Mouse (Mus musculus) CH12.LX (cell line): ENCODE data around the gene Mgat4b. TPM values are rescaled to one million over a fixed set of nuclear protein-coding genes. Genes with fewer than 3 reads are reported as not detected.

ENCODE experiments used
- DNase-seq: peaks from one replicate; pipeline ENCODE4 v3.0.0-alpha.2; 2013; ENCODE audit errors: extremely low read depth
- H3K27ac ChIP-seq: 2 replicates; pipeline ENCODE4 v1.5.1; 2012; ENCODE audit warnings: low read depth, mild to moderate bottlenecking, control low read depth, moderate library complexity; ENCODE audit not compliant: insufficient read depth
- H3K27me3 ChIP-seq: replicated peaks from 2 replicates; pipeline ENCODE3; 2012; ENCODE audit warnings: inconsistent platforms
- H3K36me3 ChIP-seq, 2 experiments: replicated peaks in 1 of 2; 2 replicates each; pipeline versions ENCODE3 to v1.6.1; 2012; ENCODE audit warnings: inconsistent platforms in 1 of 2, low read length in 1 of 2, mild to moderate bottlenecking in 1 of 2, mixed read lengths in 1 of 2, moderate library complexity in 1 of 2; ENCODE audit not compliant: control insufficient read depth in 1 of 2, insufficient read depth in 1 of 2
- H3K4me1 ChIP-seq, 2 experiments: 2 replicates each; pipeline ENCODE4 v1.6.1; 2012; ENCODE audit warnings: inconsistent platforms in 1 of 2, moderate library complexity in 1 of 2; ENCODE audit not compliant: insufficient read depth in 2 of 2, control insufficient read depth in 1 of 2
- H3K4me2 ChIP-seq: 2 replicates; pipeline ENCODE4 v1.6.1; 2012; ENCODE audit warnings: low read depth, mild to moderate bottlenecking, control low read depth; ENCODE audit not compliant: poor library complexity, insufficient read depth, severe bottlenecking
- H3K4me3 ChIP-seq, 3 experiments: fragments of 150-350 bp in 1 of 3; sonication (generic) in 1 of 3; replicated peaks in 1 of 3; 2 replicates each; pipeline versions ENCODE3 to v1.5.1; 2011 to 2012; ENCODE audit warnings: low read depth in 2 of 3, low read length in 2 of 3, mild to moderate bottlenecking in 2 of 3, moderate library complexity in 2 of 3, control low read depth in 1 of 3, improper control_type of control experiment in 1 of 3, inconsistent platforms in 1 of 3, mixed read lengths in 1 of 3; ENCODE audit not compliant: poor library complexity in 1 of 3
- H3K79me2 ChIP-seq: replicated peaks from 2 replicates; pipeline ENCODE4 v1.6.1; 2012; ENCODE audit warnings: mild to moderate bottlenecking, moderate library complexity; ENCODE audit not compliant: control insufficient read depth, poor library complexity, insufficient read depth, severe bottlenecking; ENCODE audit errors: extremely low read depth
- H3K9ac ChIP-seq: 2 replicates; pipeline ENCODE4 v1.6.1; 2012; ENCODE audit warnings: low read depth, mild to moderate bottlenecking, control low read depth, moderate library complexity; ENCODE audit not compliant: insufficient read depth
- H3K9me3 ChIP-seq: replicated peaks from 2 replicates; pipeline ENCODE3; 2012; ENCODE audit warnings: low read length, inconsistent platforms, mixed read lengths
- BHLHE40 ChIP-seq: IDR thresholded peaks from 2 replicates; pipeline ENCODE4 v1.6.1; 2011; ENCODE audit warnings: mild to moderate bottlenecking, low read depth, low read length, improper control_type of control experiment
- CHD2 ChIP-seq: IDR thresholded peaks from 2 replicates; pipeline ENCODE4 v1.6.1; 2011; ENCODE audit warnings: low read length, improper control_type of control experiment
- CTCF ChIP-seq, 2 experiments: IDR thresholded peaks in 1 of 2; conservative IDR thresholded peaks in 1 of 2; 2 replicates each; pipeline ENCODE4 v1.5.1; 2011 to 2012; ENCODE audit warnings: low read depth in 2 of 2, low read length in 2 of 2, improper control_type of control experiment in 1 of 2, inconsistent platforms in 1 of 2, mild to moderate bottlenecking in 1 of 2, moderate library complexity in 1 of 2
- E2F4 ChIP-seq: IDR thresholded peaks from 2 replicates; pipeline ENCODE4 v1.6.1; 2011; ENCODE audit warnings: low read depth, low read length, improper control_type of control experiment; ENCODE audit not compliant: insufficient replicate concordance
- ETS1 ChIP-seq: conservative IDR thresholded peaks from 2 replicates; pipeline ENCODE4 v1.6.1; 2012; ENCODE audit warnings: low read depth, mild to moderate bottlenecking, inconsistent platforms, low read length, improper control_type of control experiment, moderate library complexity
- GABPA ChIP-seq: IDR thresholded peaks from 2 replicates; pipeline ENCODE4 v1.6.1; 2012; ENCODE audit warnings: low read depth, low read length, improper control_type of control experiment, inconsistent platforms; ENCODE audit not compliant: insufficient replicate concordance
- IRF4 ChIP-seq: IDR thresholded peaks from 2 replicates; pipeline ENCODE4 v1.6.1; 2014; ENCODE audit warnings: low read depth, mild to moderate bottlenecking, inconsistent platforms, low read length, improper control_type of control experiment
- JUN ChIP-seq: IDR thresholded peaks from 2 replicates; pipeline ENCODE4 v1.6.1; 2011; ENCODE audit warnings: low read depth, mild to moderate bottlenecking, low read length, improper control_type of control experiment, moderate library complexity; ENCODE audit not compliant: insufficient read depth
- KAT2A ChIP-seq: IDR thresholded peaks from 2 replicates; pipeline ENCODE4 v1.6.1; 2012; ENCODE audit warnings: low read length, improper control_type of control experiment, inconsistent platforms; ENCODE audit not compliant: insufficient replicate concordance
- MAFK ChIP-seq: IDR thresholded peaks from 2 replicates; pipeline ENCODE4 v1.6.1; 2011; ENCODE audit warnings: low read length, improper control_type of control experiment; ENCODE audit not compliant: insufficient replicate concordance
- MAX ChIP-seq: IDR thresholded peaks from 2 replicates; pipeline ENCODE4 v1.6.1; 2011; ENCODE audit warnings: low read length, improper control_type of control experiment
- MAZ ChIP-seq: IDR thresholded peaks from 2 replicates; pipeline ENCODE4 v1.6.1; 2012; ENCODE audit warnings: low read depth, mild to moderate bottlenecking, inconsistent platforms, low read length, improper control_type of control experiment, moderate library complexity
- MEF2A ChIP-seq: IDR thresholded peaks from 2 replicates; pipeline ENCODE4 v1.6.1; 2014; ENCODE audit warnings: low read depth, mild to moderate bottlenecking, inconsistent platforms, low read length, improper control_type of control experiment, borderline replicate concordance
- MYC ChIP-seq: IDR thresholded peaks from 2 replicates; pipeline ENCODE4 v1.6.1; 2011; ENCODE audit warnings: low read depth, mild to moderate bottlenecking, improper control_type of control experiment, low read length
- NELFE ChIP-seq: IDR thresholded peaks from 2 replicates; pipeline ENCODE4 v1.6.1; 2011; ENCODE audit warnings: low read depth, low read length, improper control_type of control experiment
- PAX5 ChIP-seq: IDR thresholded peaks from 2 replicates; pipeline ENCODE4 v1.6.1; 2012; ENCODE audit warnings: low read length, inconsistent platforms, mixed read lengths
- POLR2AphosphoS2 ChIP-seq: IDR thresholded peaks from 2 replicates; pipeline ENCODE4 v1.6.1; 2011; ENCODE audit warnings: low read depth, low read length, improper control_type of control experiment
- RAD21 ChIP-seq: IDR thresholded peaks from 2 replicates; pipeline ENCODE4 v1.6.1; 2011; ENCODE audit warnings: low read depth, mild to moderate bottlenecking, low read length, improper control_type of control experiment, moderate library complexity
- SMC3 ChIP-seq: IDR thresholded peaks from 2 replicates; pipeline ENCODE4 v1.6.1; 2011; ENCODE audit warnings: low read depth, low read length, improper control_type of control experiment
- TCF12 ChIP-seq: IDR thresholded peaks from 2 replicates; pipeline ENCODE4 v1.6.1; 2014; ENCODE audit warnings: low read depth, mild to moderate bottlenecking, inconsistent platforms, low read length, improper control_type of control experiment
- UBTF ChIP-seq: IDR thresholded peaks from 2 replicates; pipeline ENCODE4 v1.6.1; 2012; ENCODE audit warnings: low read depth, mild to moderate bottlenecking, inconsistent platforms, low read length, improper control_type of control experiment, moderate library complexity
- USF1 ChIP-seq: IDR thresholded peaks from 2 replicates; pipeline ENCODE4 v1.6.1; 2014; ENCODE audit warnings: low read depth, mild to moderate bottlenecking, inconsistent platforms, low read length, improper control_type of control experiment
- USF2 ChIP-seq: conservative IDR thresholded peaks from 2 replicates; pipeline ENCODE4 v1.6.1; 2011; ENCODE audit warnings: low read depth, low read length, improper control_type of control experiment
- ZC3H11A ChIP-seq: IDR thresholded peaks from 2 replicates; pipeline ENCODE4 v1.6.1; 2012; ENCODE audit warnings: low read depth, mild to moderate bottlenecking, inconsistent platforms, low read length, improper control_type of control experiment
- ZMIZ1 ChIP-seq: IDR thresholded peaks from 2 replicates; pipeline ENCODE4 v1.6.1; 2012; ENCODE audit warnings: low read depth, mild to moderate bottlenecking, inconsistent platforms, low read length, improper control_type of control experiment
- dilution Hi-C: fragments of 300-500 bp; cut with MboI; formaldehyde crosslinking; loops from 2 replicates; pipeline ENCODE4 v1.14.3; 2020; ENCODE audit warnings: low sequenced_read_pairs; ENCODE audit not compliant: extremely low pct_unique_long_range_greater_than_20kb, extremely low pct_ligation_motif_present
- in situ Hi-C: fragments of 300-500 bp; cut with MboI; formaldehyde crosslinking; loops from 3 replicates; pipeline ENCODE4 v1.14.3; 2019; ENCODE audit warnings: low sequenced_read_pairs, low pct_ligation_motif_present, low pct_unique_long_range_greater_than_20kb, mixed read lengths
- polyA plus RNA-seq: library from polyadenylated mRNA; unstranded; fragments of >175 nt; gene quantifications from 2 replicates; pipeline ENCODE4 v1.2.1, GENCODE M21; 2012; ENCODE audit warnings: low read depth; ENCODE audit not compliant: insufficient read length
- total RNA-seq, 2 experiments: library from RNA; depleted of rRNA; stranded (reverse); fragments of 300-350 nt in 1 of 2; fragments of >200 nt in 1 of 2; gene quantifications; 2 replicates each; pipeline ENCODE4 v1.2.3; 2012 to 2014

Gene Mgat4b
- total and polyA plus RNA-seq, 3 experiments = 4.6 to 27.4 (median 16.2) TPM

DNA sequence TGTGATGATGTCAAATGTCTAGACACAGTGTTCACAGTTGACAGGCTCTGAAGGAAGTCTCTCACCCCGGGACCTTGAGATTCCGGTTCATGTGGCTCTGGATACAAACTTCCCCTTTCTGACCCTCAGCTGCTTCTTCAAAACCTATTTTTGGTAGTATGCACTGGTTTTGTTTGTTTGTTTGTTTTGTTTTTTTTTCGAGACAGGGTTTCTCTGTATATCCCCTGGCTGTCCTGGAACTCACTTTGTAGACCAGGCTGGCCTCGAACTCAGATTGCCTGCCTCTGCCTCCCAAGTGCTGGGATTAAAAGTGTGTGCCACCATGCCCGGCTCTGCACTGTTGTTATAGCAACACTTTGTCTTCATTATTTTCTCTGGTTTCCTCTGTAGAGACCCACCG lies 33.2 kb downstream of the Mgat4b start:
- DNase-seq = no peak
- no peaks in the 10 kb centered on the region for H3K9me3 ChIP-seq
- no peak overlapping the region for H3K9ac ChIP-seq
- H3K27me3 ChIP-seq = no peaks in the 10 kb centered on the region
- no peaks in the 10 kb centered on the region for H3K36me3 ChIP-seq
- H3K4me3 ChIP-seq = no peak overlapping the region
- H3K27ac ChIP-seq = no peak overlapping the region
- dilution Hi-C loops = no loop called here
- no peak overlapping the region for H3K4me2 ChIP-seq
- H3K4me1 ChIP-seq = peaks cover 0 to 6% of the 10 kb centered on the region in 2 experiments; a peak in 1 of 4 replicates
- TF ChIP-seq MAZ = no peak
- TF ChIP-seq USF1 = no peak
- TF ChIP-seq IRF4 = no peak
- no peak for TF ChIP-seq POLR2AphosphoS2
- no peak for TF ChIP-seq JUN
- TF ChIP-seq USF2 = no peak
- TF ChIP-seq MAFK = no peak
- TF ChIP-seq ETS1 = no peak
- no peak for TF ChIP-seq SMC3
- TF ChIP-seq ZC3H11A = no peak
- no peak for TF ChIP-seq MYC
- in situ Hi-C loops = no loop called here
- H3K79me2 ChIP-seq = no peaks in the 10 kb centered on the region

DNA sequence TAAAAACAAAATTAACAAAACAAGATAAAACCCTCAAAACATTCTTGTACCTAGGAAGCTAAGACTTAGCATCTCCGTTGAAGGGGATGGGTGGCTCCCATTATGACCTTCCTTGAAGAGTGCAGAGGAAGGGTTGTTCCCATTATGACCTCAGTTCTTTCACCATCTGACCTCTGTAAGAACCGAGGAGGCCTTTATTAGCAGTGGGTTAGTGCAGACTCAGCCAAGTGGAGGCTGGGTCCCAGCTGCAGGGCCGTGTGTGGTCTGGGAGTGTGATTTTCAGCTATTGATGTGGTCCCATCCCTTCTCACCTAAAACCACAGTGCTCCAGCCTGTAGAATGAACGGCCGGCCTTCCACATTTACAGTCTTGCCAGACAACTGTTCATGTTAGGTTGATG lies 34.6 kb downstream of the Mgat4b start:
- no peaks in the 10 kb centered on the region for H3K79me2 ChIP-seq
- no peaks in the 10 kb centered on the region for H3K27me3 ChIP-seq
- no peak overlapping the region for H3K4me3 ChIP-seq
- dilution Hi-C loops = no loop called here
- TF ChIP-seq ZMIZ1 (no peak), GABPA (no peak), SMC3 (no peak), E2F4 (no peak), MAX (no peak), USF1 (no peak), MYC (no peak), RAD21 (no peak), NELFE (no peak), MEF2A (no peak), MAFK (no peak), PAX5 (no peak), BHLHE40 (no peak), TCF12 (no peak), CTCF (conservative IDR thresholded peaks at IDR 0.05 in 1 of 2, IDR thresholded peaks at IDR 0.05 in 1 of 2; ENCODE audit: low read depth in 2 of 2, low read length in 2 of 2) (no peak), KAT2A (no peak), USF2 (no peak), UBTF (no peak), CHD2 (no peak), ZC3H11A (no peak)
- in situ Hi-C loops = no loop called here
- H3K36me3 ChIP-seq = no peaks in the 10 kb centered on the region
- peaks cover 0 to 3% of the 10 kb centered on the region in 2 experiments; a peak in 1 of 4 replicates for H3K4me1 ChIP-seq
- H3K27ac ChIP-seq = no peak overlapping the region
- H3K9me3 ChIP-seq = no peaks in the 10 kb centered on the region
- no peak overlapping the region for H3K9ac ChIP-seq
- DNase-seq = no peak
- H3K4me2 ChIP-seq = no peak overlapping the region
